Mouse (Mus musculus) brown adipose tissue, adult 24 weeks (tissue): ENCODE measurements around the gene Gps1. TPM values are rescaled to one million over a fixed set of nuclear protein-coding genes. Genes with fewer than 3 reads are reported as not detected.
"Not testable (repeated sequence)": the region's sequence is repeated elsewhere in the genome, so short reads cannot be mapped to it uniquely, and the experiment has no call there.

Experiments used
- H3K27ac ChIP-seq: fragments of 200-500 bp; replicated peaks from 2 replicates; pipeline ENCODE4 v1.5.1; 2012; ENCODE audit warnings: low read depth, mild to moderate bottlenecking, low read length
- H3K4me1 ChIP-seq: fragments of 200-500 bp; 2 replicates; pipeline ENCODE4 v1.6.1; 2012; ENCODE audit warnings: low read length, mixed read lengths; ENCODE audit not compliant: control insufficient read depth, insufficient read depth, insufficient read length
- H3K4me3 ChIP-seq: fragments of 200-500 bp; 2 replicates; pipeline ENCODE4 v1.5.1; 2012; ENCODE audit warnings: low read depth, mild to moderate bottlenecking, low read length, moderate library complexity; ENCODE audit not compliant: insufficient read depth
- polyA plus RNA-seq: library from polyadenylated mRNA; stranded (reverse); fragments of >200 nt; gene quantifications from 2 replicates; pipeline ENCODE4 v1.2.4, GENCODE M21; 2012; ENCODE audit not compliant: missing spikeins, insufficient read depth, insufficient read length

Gene Gps1
- polyA plus RNA-seq, 1 experiment, result 48.9 TPM

- no peak overlapping the region for H3K4me3 ChIP-seq
- H3K4me1 ChIP-seq, result no peaks in the 10 kb centered on the region
- H3K27ac ChIP-seq, result no peak overlapping the region
Observed at GRCm38 (mm10) chr11:120773463-120774190, 10.4 kb upstream of the Gps1 start.

- Histone ChIP-seq H3K4me3 (no peak overlapping the region), H3K4me1 (no peaks in the 10 kb centered on the region), H3K27ac (no peak overlapping the region)
Observed at GRCm38 (mm10) chr11:120775774-120776469, 8.2 kb upstream of the Gps1 start.

- Histone ChIP-seq H3K4me1 (no peaks in the 10 kb centered on the region), H3K4me3 (no peak overlapping the region), H3K27ac (no peak overlapping the region)
Observed at GRCm38 (mm10) chr11:120777123-120777522, 6.9 kb upstream of the Gps1 start.

- no peak overlapping the region for H3K27ac ChIP-seq
- peaks cover 4% of the 10 kb centered on the region for H3K4me1 ChIP-seq
- no peak overlapping the region for H3K4me3 ChIP-seq
Observed at GRCm38 (mm10) chr11:120779876-120780275, 4.2 kb upstream of the Gps1 start.

GRCm38 (mm10) chr11:120781361-120781760, 2.7 kb upstream of the Gps1 start:
- H3K4me1 ChIP-seq, H3K4me3 ChIP-seq, H3K27ac ChIP-seq: not testable (repeated sequence)

GRCm38 (mm10) chr11:120783426-120784063, 527 bp upstream of the Gps1 start:
- Histone ChIP-seq H3K4me1 (peaks cover 9% of the 10 kb centered on the region), H3K27ac (peak overlapping the region; percentile 41; the same call in 1 of the 2 replicates), H3K4me3 (peak overlapping the region; percentile 99)

- Histone ChIP-seq H3K4me1 (peaks cover 9% of the 10 kb centered on the region), H3K4me3 (peak overlapping the region; percentile 98), H3K27ac (no peak overlapping the region)
Observed at GRCm38 (mm10) chr11:120785145-120785544, 1.1 kb downstream of the Gps1 start.

GRCm38 (mm10) chr11:120788460-120788859, 4.4 kb downstream of the Gps1 start:
- not testable (repeated sequence) for H3K4me1 ChIP-seq, H3K27ac ChIP-seq, H3K4me3 ChIP-seq

- Histone ChIP-seq H3K4me1 (peaks cover 4% of the 10 kb centered on the region; the same call in 1 of the 2 replicates), H3K4me3 (no peak overlapping the region), H3K27ac (no peak overlapping the region)
Observed at GRCm38 (mm10) chr11:120789355-120789754, 5.3 kb downstream of the Gps1 start.

- Histone ChIP-seq H3K4me1 (peaks cover 8% of the 10 kb centered on the region; the same call in 1 of the 2 replicates), H3K4me3 (no peak overlapping the region), H3K27ac (no peak overlapping the region)
Observed at GRCm38 (mm10) chr11:120789810-120790209, 5.7 kb downstream of the Gps1 start.

GRCm38 (mm10) chr11:120792652-120793051, 8.6 kb downstream of the Gps1 start:
- no peak overlapping the region for H3K27ac ChIP-seq
- peaks cover 13% of the 10 kb centered on the region for H3K4me1 ChIP-seq
- H3K4me3 ChIP-seq, result no peak overlapping the region

GRCm38 (mm10) chr11:120795756-120796613, 11.9 kb downstream of the Gps1 start, which contains the start of gene Dus1l:
TSS of gene Dus1l (minus strand) at chr11:120796403.
- Histone ChIP-seq H3K27ac (peak within 1 kb of the TSS; percentile 62), H3K4me3 (peak within 1 kb of the TSS; percentile 82), H3K4me1 (peaks cover 13% of the 10 kb centered on the region)

- H3K27ac ChIP-seq, result peak overlapping the region; percentile 62
- H3K4me3 ChIP-seq, result peak overlapping the region; percentile 40
- peaks cover 13% of the 10 kb centered on the region for H3K4me1 ChIP-seq
Observed at GRCm38 (mm10) chr11:120796614-120796946, 12.5 kb downstream of the Gps1 start.

GRCm38 (mm10) chr11:120798244-120798643, 14.2 kb downstream of the Gps1 start:
- Histone ChIP-seq H3K27ac (no peak overlapping the region), H3K4me3 (no peak overlapping the region), H3K4me1 (peaks cover 13% of the 10 kb centered on the region)
